Mouse (Mus musculus) liver, embryonic 12.5 days (tissue): ENCODE results near the gene Parp3. TPM values are rescaled to one million over a fixed set of nuclear protein-coding genes. Genes with fewer than 3 reads are reported as not detected.

Experiments
- ATAC-seq: fragments of 200-750 bp; cut with Nextera tagmentation; 2 replicates; pipeline ENCODE4 v1.8.0; 2017; ENCODE audit warnings: moderate number of reproducible peaks, mild to moderate bottlenecking, moderate library complexity
- H3K27ac ChIP-seq: fragments of 300-500 bp; sonication (generic); 2 replicates; pipeline ENCODE4 v1.5.1; 2016; ENCODE audit warnings: mild to moderate bottlenecking
- H3K27me3 ChIP-seq: fragments of 300-500 bp; sonication (generic); replicated peaks from 2 replicates; pipeline ENCODE4 v1.6.1; 2016; ENCODE audit warnings: mild to moderate bottlenecking, moderate library complexity
- H3K36me3 ChIP-seq: fragments of 300-500 bp; sonication (generic); 2 replicates; pipeline ENCODE4 v1.6.1; 2016; ENCODE audit warnings: mild to moderate bottlenecking, moderate library complexity
- H3K4me1 ChIP-seq: fragments of 300-500 bp; sonication (generic); 2 replicates; pipeline ENCODE4 v1.6.1; 2016
- H3K4me2 ChIP-seq: fragments of 300-500 bp; sonication (generic); 2 replicates; pipeline ENCODE4 v1.6.1; 2016; ENCODE audit warnings: mild to moderate bottlenecking, moderate library complexity
- H3K4me3 ChIP-seq: fragments of 300-500 bp; sonication (generic); 2 replicates; pipeline ENCODE4 v1.5.1; 2016; ENCODE audit warnings: mild to moderate bottlenecking, moderate library complexity
- H3K9ac ChIP-seq: fragments of 300-500 bp; sonication (generic); 2 replicates; pipeline ENCODE4 v1.6.1; 2016; ENCODE audit warnings: mild to moderate bottlenecking, moderate library complexity
- H3K9me3 ChIP-seq: fragments of 300-500 bp; sonication (generic); replicated peaks from 2 replicates; pipeline ENCODE4 v1.6.1; 2016; ENCODE audit warnings: mild to moderate bottlenecking, moderate library complexity
- WGBS: fragments of 180-500 bp; shearing (Covaris S2); methylation state at CpG from one replicate; pipeline ENCODE4 v1.1.7; 2016; ENCODE audit not compliant: insufficient replicate concordance; 5-methylcytosine and 5-hydroxymethylcytosine counted together
- polyA plus RNA-seq: library from polyadenylated mRNA; unstranded; fragments of >200 nt; fragmentation: Nextera tagmentation; extraction: Ambion mirVana; gene quantifications from 2 replicates; pipeline ENCODE4 v1.2.1, GENCODE M21; 2016

Parp3 gene
- polyA plus RNA-seq, 1 experiment from 2014 or later = 1.7 TPM

DNA sequence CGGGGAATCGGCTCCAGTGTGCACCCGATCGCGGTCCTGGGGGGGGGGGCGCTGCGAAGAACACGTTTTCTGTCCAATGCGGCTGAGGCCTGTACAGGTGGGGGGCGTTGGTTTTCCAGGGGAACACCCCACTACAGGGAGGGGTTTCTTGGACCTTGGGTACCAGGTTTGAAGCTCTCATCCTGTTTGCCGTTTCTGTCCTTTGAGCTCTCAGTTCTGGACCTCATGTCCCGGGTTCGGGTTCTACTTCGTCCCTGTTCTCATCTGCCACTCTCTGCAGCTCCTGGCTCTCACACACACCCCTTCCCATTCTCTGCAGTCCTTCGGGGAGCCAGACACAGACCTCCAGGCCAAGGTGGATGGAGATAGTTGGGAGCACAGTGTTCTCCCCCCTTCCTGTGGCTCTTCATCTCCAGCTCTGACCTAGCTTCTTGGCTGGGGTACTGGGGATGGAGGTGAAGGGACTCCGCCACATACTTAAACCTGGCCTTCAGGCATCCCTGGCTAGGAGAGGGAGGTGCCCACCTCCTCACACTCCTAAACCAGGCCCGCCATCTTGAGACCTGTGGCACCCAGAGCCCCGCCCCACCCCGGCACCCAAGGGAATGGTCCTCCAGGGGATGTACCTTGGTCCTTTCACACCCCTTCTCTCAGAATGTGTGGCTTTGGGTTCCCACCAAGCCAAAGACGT is 22.5 kb downstream of the Parp3 start:
- H3K27me3 ChIP-seq = peaks cover 44% of the 10 kb centered on the region
- H3K9me3 ChIP-seq = no peaks in the 10 kb centered on the region
- H3K36me3 ChIP-seq = 0 out of 2 replicates have a peak, but pooled peaks cover 2% of the 10 kb centered on the region
- WGBS = 6% methylated on average over 20 of the region's 20 CpGs
- peak overlapping the region; percentile 94 for H3K4me2 ChIP-seq
- peak; percentile 4; the same call in 1 of the 2 replicates for ATAC-seq
- peaks cover 78% of the 10 kb centered on the region for H3K4me1 ChIP-seq
- H3K27ac ChIP-seq = peak overlapping the region; percentile 78
- peak overlapping the region; percentile 75 for H3K9ac ChIP-seq
- H3K4me3 ChIP-seq = peak overlapping the region; percentile 63

- peak within 1 kb of the TSS; percentile 63 for H3K4me3 ChIP-seq
- peak within 1 kb of the TSS; percentile 78 for H3K27ac ChIP-seq
- H3K4me1 ChIP-seq = peaks cover 85% of the 10 kb centered on the region
- WGBS = under 1% methylated on average over 47 of the region's 74 CpGs
- no peaks in the 10 kb centered on the region for H3K9me3 ChIP-seq
- H3K27me3 ChIP-seq = peaks cover 44% of the 10 kb centered on the region
- H3K36me3 ChIP-seq = 0 out of 2 replicates have a peak, but pooled peaks cover 2% of the 10 kb centered on the region
- H3K4me2 ChIP-seq = peak within 1 kb of the TSS; percentile 94
- H3K9ac ChIP-seq = peak within 1 kb of the TSS; percentile 75
- ATAC-seq = peak; percentile 67
Observed at GRCm38 (mm10) chr9:106453271-106454070, 23.3 kb downstream of the Parp3 start, which contains the start of gene Pcbp4. TSS of gene Pcbp4 (plus strand) at chr9:106453291.

DNA sequence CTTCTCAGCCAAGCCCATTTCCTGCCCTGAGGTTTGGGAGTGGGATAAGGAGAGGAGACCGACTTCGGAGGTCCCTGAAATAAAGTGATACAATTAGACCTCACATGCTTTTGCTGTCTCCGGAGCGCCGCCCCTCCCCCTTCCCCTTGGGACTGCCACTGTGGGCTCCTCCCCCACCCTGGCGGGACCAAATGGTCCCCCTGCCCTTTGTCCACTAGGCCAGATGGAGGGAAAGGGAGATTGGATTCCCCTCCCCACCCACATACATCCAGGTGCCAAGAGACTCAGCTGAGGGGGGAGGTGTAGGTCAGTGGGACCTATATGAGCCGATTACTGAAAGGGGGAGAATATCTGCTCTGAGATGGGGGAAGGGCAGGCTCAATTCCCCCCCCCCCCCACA is 23.9 kb downstream of the Parp3 start:
- ATAC-seq = no peak
- H3K4me3 ChIP-seq = peak overlapping the region; percentile 63
- no peaks in the 10 kb centered on the region for H3K9me3 ChIP-seq
- H3K36me3 ChIP-seq = 0 out of 2 replicates have a peak, but pooled peaks cover 2% of the 10 kb centered on the region
- peak overlapping the region; percentile 75 for H3K9ac ChIP-seq
- peaks cover 92% of the 10 kb centered on the region for H3K4me1 ChIP-seq
- H3K4me2 ChIP-seq = peak overlapping the region; percentile 94
- 10% methylated on average over 7 of the region's 7 CpGs for WGBS
- H3K27ac ChIP-seq = peak overlapping the region; percentile 78
- H3K27me3 ChIP-seq = peaks cover 44% of the 10 kb centered on the region

DNA sequence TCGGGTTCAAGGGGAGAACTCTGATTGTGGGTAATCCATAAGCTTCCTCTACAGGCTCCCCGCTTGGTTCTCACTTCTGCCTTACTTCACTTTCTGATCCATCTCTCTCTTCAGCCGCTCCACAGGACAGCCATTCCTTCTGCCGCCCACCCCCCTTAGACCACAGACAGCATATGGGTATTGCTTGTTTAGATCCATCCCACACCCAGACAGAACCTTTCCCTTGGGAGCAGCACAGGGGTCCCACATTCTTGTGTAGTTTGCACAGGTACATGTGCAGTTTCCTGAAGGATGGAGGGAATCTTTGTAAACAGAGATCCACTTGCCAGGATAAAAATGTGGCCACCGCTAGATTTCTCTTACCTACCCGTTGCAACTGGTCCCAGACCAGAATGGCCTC is 24.4 kb downstream of the Parp3 start:
- Histone ChIP-seq H3K4me3 (0 out of 2 replicates have a peak overlapping the region, but pooled peaks have one; percentile 0), H3K9ac (no peak overlapping the region), H3K36me3 (0 out of 2 replicates have a peak, but pooled peaks cover 2% of the 10 kb centered on the region), H3K4me1 (peaks cover 94% of the 10 kb centered on the region), H3K9me3 (no peaks in the 10 kb centered on the region), H3K4me2 (peak overlapping the region; percentile 94), H3K27me3 (peaks cover 44% of the 10 kb centered on the region), H3K27ac (no peak overlapping the region)
- WGBS = 44% methylated on average over 6 of the region's 6 CpGs
- no peak for ATAC-seq

- no peak overlapping the region for H3K27ac ChIP-seq
- H3K4me1 ChIP-seq = peaks cover 95% of the 10 kb centered on the region
- peaks cover 44% of the 10 kb centered on the region for H3K27me3 ChIP-seq
- no peaks in the 10 kb centered on the region for H3K9me3 ChIP-seq
- H3K36me3 ChIP-seq = 0 out of 2 replicates have a peak, but pooled peaks cover 2% of the 10 kb centered on the region
- 53% methylated on average over 2 of the region's 2 CpGs for WGBS
- 0 out of 2 replicates have a peak overlapping the region, but pooled peaks have one; percentile 94 for H3K4me2 ChIP-seq
- no peak overlapping the region for H3K4me3 ChIP-seq
- no peak overlapping the region for H3K9ac ChIP-seq
- no peak for ATAC-seq
Observed at GRCm38 (mm10) chr9:106451899-106452298, 24.9 kb downstream of the Parp3 start.

- Histone ChIP-seq H3K9me3 (no peaks in the 10 kb centered on the region), H3K36me3 (0 out of 2 replicates have a peak, but pooled peaks cover 2% of the 10 kb centered on the region), H3K4me3 (no peak overlapping the region), H3K9ac (no peak overlapping the region), H3K27me3 (peaks cover 44% of the 10 kb centered on the region), H3K27ac (no peak overlapping the region), H3K4me1 (peaks cover 95% of the 10 kb centered on the region), H3K4me2 (peak overlapping the region; percentile 11; the same call in 1 of the 2 replicates)
- WGBS = 63% methylated on average over 11 of the region's 11 CpGs
- no peak for ATAC-seq
Observed at GRCm38 (mm10) chr9:106451298-106451697, 25.5 kb downstream of the Parp3 start.

DNA sequence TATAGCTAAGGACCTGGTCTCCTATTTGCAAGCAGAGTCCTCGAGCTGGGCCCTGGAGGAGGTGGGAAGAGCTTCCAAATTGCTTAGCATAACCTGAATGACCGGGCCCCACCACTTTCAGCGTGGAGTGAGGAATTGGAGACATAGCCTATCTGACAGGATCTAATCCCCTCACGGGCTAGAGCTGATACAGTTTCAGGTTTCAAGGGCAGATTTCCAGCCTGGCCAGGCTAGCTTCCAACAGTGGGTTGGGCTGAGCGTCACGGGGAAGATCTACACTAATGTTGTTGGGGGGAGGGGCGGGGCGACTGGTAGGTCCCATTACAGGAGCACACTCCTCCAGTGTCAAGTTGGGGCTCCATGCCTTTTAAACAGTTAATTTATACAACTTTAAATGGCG is 26.1 kb downstream of the Parp3 start:
- H3K9me3 ChIP-seq = no peaks in the 10 kb centered on the region
- no peak overlapping the region for H3K9ac ChIP-seq
- 0 out of 2 replicates have a peak, but pooled peaks cover 2% of the 10 kb centered on the region for H3K36me3 ChIP-seq
- peaks cover 44% of the 10 kb centered on the region for H3K27me3 ChIP-seq
- H3K27ac ChIP-seq = no peak overlapping the region
- 40% methylated on average over 9 of the region's 9 CpGs for WGBS
- no peak for ATAC-seq
- peaks cover 95% of the 10 kb centered on the region for H3K4me1 ChIP-seq
- peak overlapping the region; percentile 17 for H3K4me2 ChIP-seq
- H3K4me3 ChIP-seq = no peak overlapping the region

DNA sequence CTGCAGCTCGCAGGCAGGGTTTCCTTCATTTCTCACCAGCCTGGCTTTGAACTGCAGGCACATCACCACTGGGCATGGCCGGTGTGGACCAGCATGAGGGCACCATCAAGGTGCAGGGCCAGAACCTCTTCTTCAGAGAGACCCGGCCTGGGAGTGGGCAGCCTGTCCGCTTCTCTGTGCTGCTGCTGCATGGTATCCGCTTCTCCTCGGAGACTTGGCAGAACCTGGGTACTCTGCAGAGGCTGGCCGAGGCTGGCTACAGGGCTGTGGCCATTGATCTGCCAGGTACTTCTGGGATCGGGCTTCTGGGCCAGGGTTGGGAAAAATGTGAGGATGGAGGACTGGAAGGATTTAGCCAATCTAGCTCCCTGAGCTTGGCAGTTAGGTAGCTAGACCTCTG is 26.8 kb downstream of the Parp3 start:
- no peak overlapping the region for H3K27ac ChIP-seq
- WGBS = 74% methylated on average over 8 of the region's 8 CpGs
- no peak overlapping the region for H3K9ac ChIP-seq
- no peaks in the 10 kb centered on the region for H3K9me3 ChIP-seq
- no peak overlapping the region for H3K4me3 ChIP-seq
- H3K27me3 ChIP-seq = peaks cover 40% of the 10 kb centered on the region
- H3K4me2 ChIP-seq = peak overlapping the region; percentile 17
- 0 out of 2 replicates have a peak, but pooled peaks cover 2% of the 10 kb centered on the region for H3K36me3 ChIP-seq
- ATAC-seq = no peak
- peaks cover 95% of the 10 kb centered on the region for H3K4me1 ChIP-seq

GRCm38 (mm10) chr9:106448498-106449031 is 28.2 kb downstream of the Parp3 start:
- ATAC-seq = peak; percentile 46; the same call in 1 of the 2 replicates
- Histone ChIP-seq H3K27ac (peak overlapping the region; percentile 21; the same call in 1 of the 2 replicates), H3K9me3 (no peaks in the 10 kb centered on the region), H3K27me3 (peaks cover 26% of the 10 kb centered on the region), H3K4me3 (peak overlapping the region; percentile 41), H3K4me2 (peak overlapping the region; percentile 84), H3K9ac (peak overlapping the region; percentile 37), H3K36me3 (0 out of 2 replicates have a peak, but pooled peaks cover 2% of the 10 kb centered on the region), H3K4me1 (peaks cover 84% of the 10 kb centered on the region)
- WGBS = 1% methylated on average over 23 of the region's 23 CpGs

DNA sequence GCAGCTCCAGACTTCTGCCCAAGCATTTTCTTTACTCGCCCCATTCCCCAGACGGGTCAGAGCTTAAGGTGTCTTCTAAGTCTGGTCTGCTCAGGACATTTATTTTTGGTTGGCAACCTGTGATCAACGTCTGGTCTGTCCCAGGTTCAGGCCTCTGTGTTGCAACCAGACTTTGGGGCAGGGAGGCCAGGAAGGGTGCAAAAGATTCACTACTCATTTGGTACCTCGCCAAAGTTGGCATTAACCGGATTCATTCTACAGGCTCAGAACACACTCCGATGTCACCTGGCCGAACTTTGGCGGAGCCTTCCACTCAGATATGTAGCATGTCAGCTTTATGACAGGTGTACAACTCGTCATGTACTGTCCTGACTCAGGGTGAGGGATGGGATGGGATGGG is 28.8 kb downstream of the Parp3 start:
- 31% methylated on average over 9 of the region's 9 CpGs for WGBS
- no peaks in the 10 kb centered on the region for H3K9me3 ChIP-seq
- peak overlapping the region; percentile 58 for H3K4me3 ChIP-seq
- H3K4me1 ChIP-seq = peaks cover 78% of the 10 kb centered on the region
- 0 out of 2 replicates have a peak, but pooled peaks cover 2% of the 10 kb centered on the region for H3K36me3 ChIP-seq
- peak overlapping the region; percentile 64; the same call in 1 of the 2 replicates for H3K9ac ChIP-seq
- peak; percentile 7; the same call in 1 of the 2 replicates for ATAC-seq
- peak overlapping the region; percentile 84 for H3K4me2 ChIP-seq
- peak overlapping the region; percentile 34; the same call in 1 of the 2 replicates for H3K27ac ChIP-seq
- H3K27me3 ChIP-seq = peaks cover 21% of the 10 kb centered on the region

- Histone ChIP-seq H3K4me2 (peak within 1 kb of the TSS; percentile 84), H3K36me3 (0 out of 2 replicates have a peak, but pooled peaks cover 2% of the 10 kb centered on the region), H3K27ac (peak within 1 kb of the TSS; percentile 53), H3K4me1 (peaks cover 74% of the 10 kb centered on the region), H3K9me3 (no peaks in the 10 kb centered on the region), H3K27me3 (peaks cover 15% of the 10 kb centered on the region), H3K9ac (peak within 1 kb of the TSS; percentile 64), H3K4me3 (peak within 1 kb of the TSS; percentile 58)
- WGBS = under 1% methylated on average over 24 of the region's 24 CpGs
- peak; percentile 79 for ATAC-seq
Observed at GRCm38 (mm10) chr9:106447348-106447747, 29.4 kb downstream of the Parp3 start, which contains the start of the genes Abhd14b and Abhd14a. TSS of gene Abhd14b (plus strand) at chr9:106447459. TSS of gene Abhd14a (minus strand) at chr9:106447678.
